Mouse (Mus musculus) frontal cortex, adult 2 months (tissue): ENCODE measurements at regions not wholly inside any gene's neighbourhood (a gene's known extent, or its start where the extent isn't known, plus 50 kb on each side); places are given as distances from the start of the nearest gene placed in this dataset.

ENCODE experiments used
- DNase-seq, 2 experiments: peaks; one replicate each; pipeline ENCODE4 v3.0.0; 2022; ENCODE audit warnings: low spot score in 1 of 2; ENCODE audit errors: extremely low spot score in 1 of 2

- DNase-seq: no peak
Observed at GRCm38 (mm10) chr4:30408525-30408924, 1555.4 kb upstream of the Map3k7 start.

GRCm38 (mm10) chr4:30447644-30448043 is 1516.3 kb upstream of the Map3k7 start:
- peak in 1 of 2 experiments; percentile 3 for DNase-seq

- no peak for DNase-seq
Observed at GRCm38 (mm10) chr4:30450395-30450794, 1513.5 kb upstream of the Map3k7 start.

GRCm38 (mm10) chr4:30467336-30467933 is 1496.5 kb upstream of the Map3k7 start:
- DNase-seq: no peak

- no peak for DNase-seq
Observed at GRCm38 (mm10) chr4:30476621-30477020, 1487.3 kb upstream of the Map3k7 start.

- no peak for DNase-seq
Observed at GRCm38 (mm10) chr4:30500067-30500670, 1463.7 kb upstream of the Map3k7 start.
